Mouse (Mus musculus) neural tube, embryonic 13.5 days (tissue): Measurements from ENCODE around the gene Bcl2. TPM values are rescaled to one million over a fixed set of nuclear protein-coding genes. Genes with fewer than 3 reads are reported as not detected.

ENCODE experiments used
- ATAC-seq: fragments of 200-750 bp; cut with Nextera tagmentation; 2 replicates; pipeline ENCODE4 v1.8.0; 2017; ENCODE audit warnings: low read depth, mild to moderate bottlenecking, moderate TSS enrichment, moderate library complexity
- H3K27ac ChIP-seq: fragments of 300-500 bp; sonication (generic); replicated peaks from 2 replicates; pipeline ENCODE4 v1.5.1; 2015; ENCODE audit warnings: moderate library complexity, mild to moderate bottlenecking, inconsistent platforms
- H3K27me3 ChIP-seq: fragments of 300-500 bp; sonication (generic); 2 replicates; pipeline ENCODE4 v1.6.1; 2015; ENCODE audit warnings: mild to moderate bottlenecking, inconsistent platforms
- H3K36me3 ChIP-seq: fragments of 300-500 bp; sonication (generic); 2 replicates; pipeline ENCODE4 v1.6.1; 2015; ENCODE audit warnings: mild to moderate bottlenecking, inconsistent platforms
- H3K4me1 ChIP-seq: fragments of 300-500 bp; sonication (generic); replicated peaks from 2 replicates; pipeline ENCODE4 v1.6.1; 2015; ENCODE audit warnings: inconsistent platforms
- H3K4me2 ChIP-seq: fragments of 300-500 bp; sonication (generic); 2 replicates; pipeline ENCODE4 v1.6.1; 2015; ENCODE audit warnings: inconsistent platforms, mild to moderate bottlenecking, moderate library complexity
- H3K4me3 ChIP-seq: fragments of 300-500 bp; sonication (generic); 2 replicates; pipeline ENCODE4 v1.5.1; 2015; ENCODE audit warnings: mild to moderate bottlenecking, inconsistent platforms
- H3K9ac ChIP-seq: fragments of 300-500 bp; sonication (generic); 2 replicates; pipeline ENCODE4 v1.6.1; 2015; ENCODE audit warnings: moderate library complexity, mild to moderate bottlenecking, inconsistent platforms
- H3K9me3 ChIP-seq: fragments of 300-500 bp; sonication (generic); 2 replicates; pipeline ENCODE4 v1.6.1; 2016; ENCODE audit warnings: inconsistent platforms
- WGBS: fragments of 180-500 bp; shearing (Covaris S2); methylation state at CpG from one replicate; pipeline ENCODE4 v1.1.7; 2015; 5-methylcytosine and 5-hydroxymethylcytosine counted together
- polyA plus RNA-seq: library from polyadenylated mRNA; unstranded; fragments of >200 nt; fragmentation: Nextera tagmentation; extraction: Ambion mirVana; gene quantifications from 2 replicates; pipeline ENCODE4 v1.2.1, GENCODE M21; 2015

Gene Bcl2
- polyA plus RNA-seq, 1 experiment from 2014 or later = 14.9 TPM

DNA sequence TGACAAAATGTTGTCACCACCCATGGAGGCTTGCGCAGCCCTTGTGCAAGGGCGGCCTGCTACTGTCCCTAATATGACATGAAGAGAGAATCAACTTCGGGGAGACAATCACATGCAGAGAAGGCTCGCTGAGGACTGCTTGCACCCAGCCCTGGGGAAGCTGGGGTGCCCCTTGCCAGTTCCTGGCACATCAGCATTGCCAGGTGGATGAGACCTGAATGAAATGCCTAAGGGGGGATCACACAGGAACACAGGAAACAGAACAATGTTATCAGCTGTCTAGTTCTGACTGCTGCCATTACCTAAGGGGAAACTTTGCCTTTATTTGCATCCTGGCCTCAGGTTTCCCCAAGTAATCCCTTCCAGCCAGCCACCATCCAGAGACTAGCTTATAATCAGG lies 63.6 kb downstream of the Bcl2 start:
- 93% methylated on average over 4 of the region's 4 CpGs for WGBS
- no peak for ATAC-seq

DNA sequence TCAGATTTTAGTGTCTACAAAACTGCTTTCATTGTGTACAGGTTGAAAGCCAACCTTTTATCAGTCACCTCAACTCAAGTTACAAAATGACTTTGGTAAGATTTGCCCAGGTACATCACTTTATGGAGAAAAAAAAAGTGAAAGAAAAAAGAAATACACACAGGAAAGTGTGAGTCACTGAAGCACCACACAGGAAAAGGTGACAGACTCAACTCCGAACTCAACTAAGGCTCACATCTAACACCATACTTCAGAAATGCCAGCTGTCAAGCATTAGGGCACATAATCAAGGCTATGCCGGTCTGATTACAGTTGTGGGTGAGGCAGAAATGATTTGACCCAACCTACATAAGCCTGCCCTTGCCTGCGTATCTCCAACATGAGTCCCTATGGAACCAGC lies 66.7 kb downstream of the Bcl2 start:
- no peak overlapping the region for H3K4me2 ChIP-seq
- H3K4me1 ChIP-seq = peaks cover 5% of the 10 kb centered on the region
- H3K27me3 ChIP-seq = no peaks in the 10 kb centered on the region
- no peak overlapping the region for H3K9ac ChIP-seq
- no peak overlapping the region for H3K4me3 ChIP-seq
- ATAC-seq = no peak
- 96% methylated on average over 3 of the region's 3 CpGs for WGBS
- H3K36me3 ChIP-seq = no peaks in the 10 kb centered on the region
- no peak overlapping the region for H3K27ac ChIP-seq
- no peaks in the 10 kb centered on the region for H3K9me3 ChIP-seq

More for the DNA sequence above, 63.6 kb downstream of the Bcl2 start:
- Histone ChIP-seq H3K4me1 (peaks cover 9% of the 10 kb centered on the region), H3K4me3 (no peak overlapping the region), H3K4me2 (no peak overlapping the region), H3K9me3 (no peaks in the 10 kb centered on the region), H3K36me3 (no peaks in the 10 kb centered on the region), H3K9ac (no peak overlapping the region), H3K27ac (no peak overlapping the region), H3K27me3 (no peaks in the 10 kb centered on the region)

DNA sequence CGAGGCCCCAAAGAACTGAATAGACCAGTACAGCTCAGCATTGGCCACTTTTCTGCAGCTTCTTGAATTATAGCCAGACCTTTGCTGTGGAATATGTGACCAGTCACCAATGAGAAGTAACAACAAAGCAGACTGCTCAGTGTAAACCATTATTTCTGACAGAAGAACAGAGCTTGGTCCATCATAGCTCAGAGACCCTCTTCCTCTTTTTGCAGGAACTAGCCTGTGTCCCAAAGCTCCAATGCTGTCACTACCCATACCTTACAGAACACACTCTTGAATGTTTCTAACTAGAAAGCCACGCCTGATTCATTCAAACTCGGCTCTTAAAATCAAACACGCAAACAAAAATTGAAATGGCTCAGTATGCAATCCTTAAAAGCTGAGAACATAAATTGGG lies 69.5 kb downstream of the Bcl2 start:
- no peaks in the 10 kb centered on the region for H3K36me3 ChIP-seq
- 89% methylated on average over 4 of the region's 4 CpGs for WGBS
- H3K9me3 ChIP-seq = no peaks in the 10 kb centered on the region
- no peak for ATAC-seq
- no peak overlapping the region for H3K4me2 ChIP-seq
- H3K9ac ChIP-seq = no peak overlapping the region
- no peaks in the 10 kb centered on the region for H3K4me1 ChIP-seq
- no peaks in the 10 kb centered on the region for H3K27me3 ChIP-seq
- no peak overlapping the region for H3K27ac ChIP-seq
- no peak overlapping the region for H3K4me3 ChIP-seq

DNA sequence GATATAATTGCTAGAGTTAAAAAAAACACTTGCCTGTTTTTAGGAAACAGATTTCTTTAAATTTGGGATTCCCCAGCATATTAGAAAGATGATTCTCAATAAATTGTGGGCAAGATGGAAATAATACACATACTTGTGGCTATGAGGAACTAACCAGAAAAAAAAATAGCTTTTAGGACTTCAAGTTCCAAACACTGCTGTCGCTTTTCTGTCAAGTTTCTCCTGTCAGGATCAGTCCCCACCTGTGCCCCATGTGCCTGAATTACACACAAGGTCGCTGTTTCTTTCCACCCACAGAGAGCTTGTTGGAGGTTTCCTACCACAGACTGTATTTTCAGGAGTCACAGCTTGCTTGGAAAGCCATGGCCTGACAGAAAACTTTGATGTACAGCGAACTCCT lies 70.5 kb downstream of the Bcl2 start:
- Histone ChIP-seq H3K9ac (no peak overlapping the region), H3K36me3 (no peaks in the 10 kb centered on the region), H3K4me1 (no peaks in the 10 kb centered on the region), H3K27ac (no peak overlapping the region), H3K4me2 (no peak overlapping the region), H3K27me3 (no peaks in the 10 kb centered on the region), H3K4me3 (no peak overlapping the region), H3K9me3 (no peaks in the 10 kb centered on the region)
- WGBS = 77% methylated on average over 3 of the region's 3 CpGs
- ATAC-seq = no peak

DNA sequence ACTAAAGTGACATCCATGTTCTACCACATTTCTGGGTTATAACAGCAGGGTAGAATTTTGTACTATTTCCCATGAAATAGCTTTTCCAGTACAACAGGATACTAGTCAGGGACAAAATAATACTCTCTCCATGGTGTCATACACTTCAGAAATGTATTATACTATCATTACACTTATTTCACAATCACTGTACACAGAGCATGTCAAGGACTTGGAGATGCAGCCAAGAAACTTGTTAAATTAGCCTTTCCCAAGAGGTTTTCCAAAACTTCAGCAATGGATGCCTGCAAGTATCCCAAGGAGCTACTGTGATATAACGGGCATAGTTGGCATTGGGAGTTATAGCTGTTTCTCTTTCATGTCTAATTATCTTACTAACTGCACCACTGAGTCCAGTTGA lies 73.5 kb downstream of the Bcl2 start:
- Histone ChIP-seq H3K27ac (no peak overlapping the region), H3K36me3 (no peaks in the 10 kb centered on the region), H3K9me3 (no peaks in the 10 kb centered on the region), H3K27me3 (no peaks in the 10 kb centered on the region), H3K4me1 (no peaks in the 10 kb centered on the region), H3K9ac (no peak overlapping the region), H3K4me3 (no peak overlapping the region), H3K4me2 (no peak overlapping the region)
- ATAC-seq = no peak
- WGBS = 80% methylated on average over 1 of the region's 1 CpGs

DNA sequence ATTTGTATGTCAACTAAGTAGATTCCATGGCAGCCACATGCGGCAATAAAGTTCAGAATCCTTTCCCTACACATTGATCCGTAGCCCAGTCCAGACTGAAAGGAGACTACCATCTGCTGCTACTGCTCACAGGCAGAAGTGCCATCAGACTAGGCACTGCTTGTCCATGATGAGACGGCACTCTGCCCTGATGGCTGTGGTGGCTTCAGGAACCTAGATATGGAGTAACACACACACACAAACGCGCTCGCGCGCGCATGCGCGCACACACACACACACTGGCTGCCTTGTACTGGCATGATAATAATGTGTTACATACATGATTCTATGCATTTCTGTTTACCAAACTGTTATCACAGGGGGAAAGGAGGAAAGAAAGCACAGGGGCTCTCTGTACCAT lies 76.4 kb downstream of the Bcl2 start:
- 94% methylated on average over 11 of the region's 11 CpGs for WGBS
- no peak for ATAC-seq
- no peak overlapping the region for H3K4me2 ChIP-seq

DNA sequence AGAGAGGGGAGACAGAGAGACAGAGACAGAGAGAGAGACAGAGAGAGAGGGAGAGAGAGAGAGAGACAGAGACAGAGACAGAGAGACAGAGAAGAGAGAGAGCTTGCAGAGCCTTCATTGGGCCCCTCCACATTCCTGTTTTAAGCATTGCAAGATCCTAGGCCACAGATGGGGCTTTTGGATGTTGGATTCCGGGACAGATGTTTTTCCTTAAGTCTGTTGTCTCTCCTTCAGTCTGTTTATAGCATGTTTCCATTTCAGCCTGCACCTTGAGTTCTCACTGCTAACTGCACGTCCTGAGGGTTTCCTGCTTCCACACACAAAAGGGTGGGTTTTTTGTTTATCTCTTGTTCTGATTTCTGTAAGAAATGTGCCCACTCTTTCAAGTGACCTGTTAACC lies 77.4 kb downstream of the Bcl2 start:
- H3K4me2 ChIP-seq = no peak overlapping the region
- H3K27me3 ChIP-seq = no peaks in the 10 kb centered on the region
- WGBS = 48% methylated on average over 2 of the region's 2 CpGs
- no peak for ATAC-seq
- H3K9ac ChIP-seq = no peak overlapping the region
- no peaks in the 10 kb centered on the region for H3K9me3 ChIP-seq
- H3K36me3 ChIP-seq = no peaks in the 10 kb centered on the region
- H3K27ac ChIP-seq = no peak overlapping the region
- no peaks in the 10 kb centered on the region for H3K4me1 ChIP-seq
- no peak overlapping the region for H3K4me3 ChIP-seq

More for the DNA sequence above, 76.4 kb downstream of the Bcl2 start:
- H3K27ac ChIP-seq = no peak overlapping the region
- no peaks in the 10 kb centered on the region for H3K27me3 ChIP-seq
- H3K9me3 ChIP-seq = no peaks in the 10 kb centered on the region
- H3K36me3 ChIP-seq = no peaks in the 10 kb centered on the region
- H3K4me3 ChIP-seq = no peak overlapping the region
- H3K4me1 ChIP-seq = no peaks in the 10 kb centered on the region
- no peak overlapping the region for H3K9ac ChIP-seq

DNA sequence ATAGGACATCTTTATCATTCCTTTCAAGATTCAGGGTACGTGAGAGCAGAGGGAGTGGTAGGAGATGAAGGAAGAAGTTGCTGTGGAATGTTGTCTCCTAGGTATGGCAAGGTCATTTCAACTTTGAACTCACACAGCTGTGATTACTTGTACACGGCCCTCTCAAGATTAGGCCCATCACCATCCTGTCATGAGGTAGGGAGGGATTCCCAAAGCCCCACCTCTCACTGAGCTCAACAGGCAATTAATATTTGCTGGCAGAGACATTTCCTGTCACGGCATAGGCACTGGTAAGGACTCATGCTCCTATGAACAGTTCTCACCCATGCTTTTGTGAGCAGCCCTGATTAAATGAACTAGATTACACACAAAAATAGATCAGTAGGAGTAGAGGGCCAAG lies 80.9 kb downstream of the Bcl2 start:
- Histone ChIP-seq H3K27ac (no peak overlapping the region), H3K4me2 (no peak overlapping the region), H3K27me3 (no peaks in the 10 kb centered on the region), H3K9ac (no peak overlapping the region), H3K36me3 (no peaks in the 10 kb centered on the region), H3K9me3 (no peaks in the 10 kb centered on the region), H3K4me1 (peaks cover 23% of the 10 kb centered on the region), H3K4me3 (no peak overlapping the region)
- WGBS = 79% methylated on average over 3 of the region's 3 CpGs
- no peak for ATAC-seq

DNA sequence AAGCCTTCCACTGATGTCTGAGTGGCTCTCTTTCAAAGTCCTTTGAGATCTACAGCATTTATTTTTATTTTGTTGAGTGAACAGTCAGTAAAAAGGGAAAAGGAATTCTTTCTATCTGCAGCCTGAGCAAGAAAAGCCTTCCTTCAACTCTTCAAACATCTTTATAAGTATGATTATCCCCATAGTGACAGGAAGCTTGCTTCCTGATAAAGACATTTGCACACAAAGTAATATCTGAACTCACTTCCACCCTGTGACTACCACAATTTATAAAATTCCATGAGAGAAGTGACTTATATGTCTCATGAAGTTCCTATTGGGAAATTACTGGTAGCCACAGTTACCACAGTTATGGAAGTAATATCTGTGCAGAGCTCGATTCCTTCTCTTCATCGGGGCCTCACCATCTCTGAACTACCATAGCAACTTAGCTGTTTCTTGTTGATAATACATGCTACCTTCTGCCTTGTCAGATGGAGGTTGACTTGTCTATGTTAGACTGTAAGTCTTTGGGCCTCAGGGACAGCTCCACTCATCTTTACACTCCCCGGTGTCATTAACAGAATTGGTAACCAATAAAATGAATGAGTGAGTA lies 82.1 kb downstream of the Bcl2 start:
- Histone ChIP-seq H3K27me3 (no peaks in the 10 kb centered on the region), H3K9ac (no peak overlapping the region), H3K4me3 (no peak overlapping the region), H3K4me2 (no peak overlapping the region), H3K36me3 (no peaks in the 10 kb centered on the region), H3K27ac (no peak overlapping the region), H3K9me3 (no peaks in the 10 kb centered on the region), H3K4me1 (peaks cover 23% of the 10 kb centered on the region)
- WGBS = 87% methylated on average over 3 of the region's 3 CpGs
- ATAC-seq = no peak

DNA sequence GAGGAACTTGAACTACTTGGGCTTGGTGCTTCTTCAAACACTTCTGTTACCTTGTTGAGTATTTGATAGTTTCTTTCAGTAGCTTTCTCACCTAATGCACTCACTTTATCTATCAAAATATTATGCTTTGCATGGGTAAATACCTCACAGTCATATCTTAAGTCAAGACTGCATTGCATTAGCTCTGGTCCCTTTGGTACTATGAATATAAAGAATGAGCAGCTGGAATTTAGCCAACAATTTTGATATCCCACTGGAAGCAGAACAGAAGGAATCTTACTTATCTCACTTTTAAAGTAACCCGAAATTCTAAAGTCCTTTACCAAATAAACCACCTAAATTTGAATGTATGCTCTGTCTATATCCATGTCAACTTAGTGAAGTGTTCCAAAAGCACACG lies 83.1 kb downstream of the Bcl2 start:
- Histone ChIP-seq H3K4me3 (no peak overlapping the region), H3K4me1 (peaks cover 23% of the 10 kb centered on the region), H3K4me2 (no peak overlapping the region), H3K27me3 (no peaks in the 10 kb centered on the region), H3K36me3 (no peaks in the 10 kb centered on the region), H3K9me3 (no peaks in the 10 kb centered on the region), H3K27ac (peak overlapping the region; percentile 65; the same call in 1 of the 2 replicates), H3K9ac (no peak overlapping the region)
- ATAC-seq = no peak
- WGBS = 83% methylated on average over 2 of the region's 2 CpGs

DNA sequence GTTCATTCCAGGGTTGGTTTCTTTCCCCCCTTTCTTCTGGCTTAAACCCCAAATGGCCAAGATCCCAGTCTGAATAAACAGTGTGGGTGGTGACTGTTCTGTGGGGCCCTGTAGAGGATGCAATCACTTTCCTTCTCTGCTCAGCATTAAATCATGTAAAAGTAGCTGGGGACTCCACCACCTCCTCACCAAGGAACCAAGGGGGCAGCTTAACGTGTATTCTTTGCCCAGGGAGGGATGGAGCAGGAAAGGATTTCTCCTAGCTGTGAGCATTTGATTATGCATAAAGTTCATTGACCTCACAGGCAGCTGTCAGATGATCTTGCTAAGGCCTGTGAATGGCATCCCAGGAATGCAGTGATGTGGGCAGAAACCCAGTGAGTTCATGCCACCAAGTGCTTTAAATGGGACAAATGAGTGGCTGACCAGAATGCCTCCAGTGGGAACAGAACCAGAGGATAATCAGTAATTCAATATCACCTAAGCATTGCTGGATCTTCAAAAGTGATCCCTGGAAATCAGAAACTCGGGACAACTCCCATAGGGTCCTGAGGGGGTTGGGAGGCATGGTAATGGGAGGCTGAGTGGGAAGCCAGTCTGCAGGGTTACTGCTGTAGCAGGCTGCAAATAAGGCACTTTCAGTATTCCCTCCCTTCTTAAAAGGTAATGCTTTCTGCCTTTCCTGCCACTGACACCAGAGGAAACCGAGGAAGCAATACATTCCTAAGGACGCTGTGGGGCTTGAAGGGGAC lies 84.0 kb downstream of the Bcl2 start:
- Histone ChIP-seq H3K9ac (no peak overlapping the region), H3K36me3 (no peaks in the 10 kb centered on the region), H3K4me3 (no peak overlapping the region), H3K4me2 (no peak overlapping the region), H3K27me3 (no peaks in the 10 kb centered on the region), H3K27ac (peak overlapping the region; percentile 65), H3K9me3 (no peaks in the 10 kb centered on the region), H3K4me1 (peaks cover 23% of the 10 kb centered on the region)
- 17% methylated on average over 4 of the region's 4 CpGs for WGBS
- ATAC-seq = peak; percentile 60; the same call in 1 of the 2 replicates

DNA sequence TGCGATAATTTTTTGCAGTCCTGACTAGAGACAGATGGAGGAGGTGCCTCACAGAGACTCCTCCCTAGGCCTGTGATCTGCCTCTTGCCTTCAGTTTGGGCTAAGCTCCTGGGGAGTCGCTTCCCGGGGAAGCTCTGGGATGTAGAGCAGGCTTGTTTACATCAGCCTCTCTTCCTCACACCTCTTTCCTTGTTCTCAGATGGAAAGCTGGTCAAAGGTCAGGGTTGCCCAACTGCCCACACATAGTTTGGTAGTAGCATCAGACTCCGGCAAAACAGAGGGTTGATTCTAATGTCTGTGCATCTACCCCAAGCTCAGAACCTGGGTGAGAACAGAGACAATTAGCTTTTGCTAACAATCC lies 84.6 kb downstream of the Bcl2 start:
- no peak overlapping the region for H3K4me3 ChIP-seq
- H3K27me3 ChIP-seq = no peaks in the 10 kb centered on the region
- H3K9me3 ChIP-seq = no peaks in the 10 kb centered on the region
- peaks cover 23% of the 10 kb centered on the region for H3K4me1 ChIP-seq
- no peak overlapping the region for H3K4me2 ChIP-seq
- no peaks in the 10 kb centered on the region for H3K36me3 ChIP-seq
- peak overlapping the region; percentile 65 for H3K27ac ChIP-seq
- ATAC-seq = peak; percentile 20; the same call in 1 of the 2 replicates
- H3K9ac ChIP-seq = no peak overlapping the region
- 19% methylated on average over 4 of the region's 4 CpGs for WGBS
